Mouse (Mus musculus) embryonic facial prominence, embryonic 11.5 days (tissue): ENCODE measurements at regions not wholly inside any gene's neighbourhood (a gene's known extent, or its start where the extent isn't known, plus 50 kb on each side); places are given as distances from the start of the nearest gene placed in this dataset.

Source experiments
- ATAC-seq: fragments of 200-750 bp; cut with Nextera tagmentation; replicated peaks from 2 replicates; pipeline ENCODE4 v1.8.0; 2017; ENCODE audit warnings: low read depth; ENCODE audit not compliant: insufficient number of reproducible peaks, low FRiP score, low TSS enrichment
- DNase-seq: peaks from one replicate; pipeline ENCODE4 v3.0.0-alpha.2; 2015; ENCODE audit warnings: low spot score
- H3K27ac ChIP-seq: fragments of 300-500 bp; sonication (generic); replicated peaks from 2 replicates; pipeline ENCODE4 v1.5.1; 2014; ENCODE audit warnings: mild to moderate bottlenecking, low read depth, low read length, control low read depth
- H3K27me3 ChIP-seq: fragments of 300-500 bp; sonication (generic); 2 replicates; pipeline ENCODE4 v1.6.1; 2014; ENCODE audit warnings: mild to moderate bottlenecking, low read length, moderate library complexity, mixed read lengths; ENCODE audit not compliant: control insufficient read depth, insufficient read depth
- H3K36me3 ChIP-seq: fragments of 300-500 bp; sonication (generic); replicated peaks from 2 replicates; pipeline ENCODE4 v1.6.1; 2014; ENCODE audit warnings: low read depth, mild to moderate bottlenecking, low read length, moderate library complexity, mixed read lengths; ENCODE audit not compliant: control insufficient read depth, insufficient read depth
- H3K4me1 ChIP-seq: fragments of 300-500 bp; sonication (generic); 2 replicates; pipeline ENCODE4 v1.6.1; 2014; ENCODE audit warnings: low read length, mixed read lengths; ENCODE audit not compliant: control insufficient read depth, insufficient read depth
- H3K4me2 ChIP-seq: fragments of 300-500 bp; sonication (generic); 2 replicates; pipeline ENCODE4 v1.6.1; 2014; ENCODE audit warnings: low read depth, mild to moderate bottlenecking, control low read depth, low read length, moderate library complexity
- H3K4me3 ChIP-seq: fragments of 300-500 bp; sonication (generic); 2 replicates; pipeline ENCODE4 v1.5.1; 2014; ENCODE audit warnings: low read depth, low read length, control low read depth
- H3K9ac ChIP-seq: fragments of 300-500 bp; sonication (generic); replicated peaks from 2 replicates; pipeline ENCODE4 v1.6.1; 2014; ENCODE audit warnings: mild to moderate bottlenecking, control low read depth, low read length
- H3K9me3 ChIP-seq: fragments of 300-500 bp; sonication (generic); replicated peaks from 2 replicates; pipeline ENCODE4 v1.6.1; 2016; ENCODE audit warnings: mild to moderate bottlenecking, low read length, inconsistent platforms, mixed read lengths; ENCODE audit not compliant: control insufficient read depth
- WGBS: fragments of 180-500 bp; shearing (Covaris S2); extraction: QIAGEN DNeasy Blood & Tissue Kit; methylation state at CpG from one replicate; pipeline ENCODE4 v1.1.7; 2014; 5-methylcytosine and 5-hydroxymethylcytosine counted together

- Histone ChIP-seq H3K9me3 (no peaks in the 10 kb centered on the region), H3K36me3 (no peaks in the 10 kb centered on the region), H3K4me3 (no peak overlapping the region), H3K9ac (no peak overlapping the region), H3K4me1 (no peaks in the 10 kb centered on the region), H3K27ac (no peak overlapping the region), H3K4me2 (no peak overlapping the region), H3K27me3 (no peaks in the 10 kb centered on the region)
- ATAC-seq (no peak), DNase-seq (no peak)
- WGBS: 95% methylated on average over 1 of the region's 1 CpGs
Observed at GRCm38 (mm10) chr5:46361637-46362036, 504.2 kb upstream of the Lcorl start.

GRCm38 (mm10) chr5:46348448-46348847 lies 491.0 kb upstream of the Lcorl start:
- no peak for ATAC-seq
- no peaks in the 10 kb centered on the region for H3K4me1 ChIP-seq
- no peaks in the 10 kb centered on the region for H3K36me3 ChIP-seq
- H3K27me3 ChIP-seq: no peaks in the 10 kb centered on the region
- no peak for DNase-seq
- H3K4me3 ChIP-seq: no peak overlapping the region
- no peak overlapping the region for H3K4me2 ChIP-seq
- no peak overlapping the region for H3K27ac ChIP-seq
- no peaks in the 10 kb centered on the region for H3K9me3 ChIP-seq
- 67% methylated on average over 5 of the region's 5 CpGs for WGBS
- no peak overlapping the region for H3K9ac ChIP-seq

- WGBS: 18% methylated on average over 16 of the region's 16 CpGs
- Histone ChIP-seq H3K27ac (no peak overlapping the region), H3K9ac (no peak overlapping the region), H3K27me3 (no peaks in the 10 kb centered on the region), H3K36me3 (no peaks in the 10 kb centered on the region), H3K9me3 (no peaks in the 10 kb centered on the region), H3K4me3 (no peak overlapping the region), H3K4me2 (no peak overlapping the region; the same call in 1 of the 2 replicates), H3K4me1 (no peaks in the 10 kb centered on the region)
- peak; percentile 91 for DNase-seq
- 0 out of 2 replicates have a peak, but pooled peaks have one; percentile 59 for ATAC-seq
Observed at GRCm38 (mm10) chr5:46347368-46348083, 490.1 kb upstream of the Lcorl start.

GRCm38 (mm10) chr5:46338461-46338860 lies 481.0 kb upstream of the Lcorl start:
- Histone ChIP-seq H3K27me3 (no peaks in the 10 kb centered on the region), H3K9ac (no peak overlapping the region), H3K9me3 (no peaks in the 10 kb centered on the region), H3K36me3 (no peaks in the 10 kb centered on the region), H3K4me1 (no peaks in the 10 kb centered on the region), H3K27ac (no peak overlapping the region), H3K4me2 (no peak overlapping the region), H3K4me3 (no peak overlapping the region)
- ATAC-seq (no peak), DNase-seq (no peak)
- WGBS: 71% methylated on average over 2 of the region's 2 CpGs

GRCm38 (mm10) chr5:46330880-46331279 lies 473.5 kb upstream of the Lcorl start:
- Histone ChIP-seq H3K4me3 (no peak overlapping the region), H3K4me1 (no peaks in the 10 kb centered on the region), H3K4me2 (no peak overlapping the region), H3K9me3 (no peaks in the 10 kb centered on the region), H3K27me3 (no peaks in the 10 kb centered on the region), H3K27ac (no peak overlapping the region), H3K9ac (no peak overlapping the region), H3K36me3 (no peaks in the 10 kb centered on the region)
- ATAC-seq (no peak), DNase-seq (no peak)
- WGBS: 50% methylated on average over 1 of the region's 1 CpGs
